Mouse (Mus musculus): ENCODE results near the gene Pmm2.

GRCm38 (mm10) chr16:8673343-8673742 is 35.9 kb downstream of the Pmm2 start:
- no peak for TF ChIP-seq CTCF (IDR thresholded peaks at IDR 0.05; ENCODE audit: insufficient read depth, low read length)
- TF ChIP-seq POLR2A (IDR thresholded peaks at IDR 0.05; ENCODE audit: borderline replicate concordance, extremely low read depth, low read depth, low read length), result no peak

Measured in lung, adult 2 months (tissue).